Mouse (Mus musculus) G1E (cell line): ENCODE results near the gene Pla1a. TPM values are rescaled to one million over a fixed set of nuclear protein-coding genes. Genes with fewer than 3 reads are reported as not detected.
A peak's percentile ranks its signal among the peaks of the same experiment; 100 is the strongest.

Source experiments
- ATAC-seq: 2 replicates; pipeline ENCODE4 v1.8.0; 2016; ENCODE audit warnings: mild to moderate bottlenecking; ENCODE audit not compliant: insufficient number of reproducible peaks, poor library complexity, low FRiP score, severe bottlenecking; ENCODE audit errors: extremely low read depth
- DNase-seq: peaks from one replicate; pipeline ENCODE4 v3.0.0; 2012; ENCODE audit warnings: low spot score
- H3K27me3 ChIP-seq: 2 replicates; pipeline ENCODE4 v1.6.1; 2012; ENCODE audit warnings: mild to moderate bottlenecking, low read length, inconsistent platforms; ENCODE audit not compliant: insufficient read depth
- H3K36me3 ChIP-seq: replicated peaks from 2 replicates; pipeline ENCODE3; 2012; ENCODE audit warnings: mild to moderate bottlenecking, inconsistent platforms
- H3K4me1 ChIP-seq: 2 replicates; pipeline ENCODE4 v1.6.1; 2012; ENCODE audit warnings: low read depth, low read length, inconsistent platforms, mixed read lengths; ENCODE audit not compliant: insufficient read depth
- H3K4me3 ChIP-seq: 2 replicates; pipeline ENCODE4 v1.5.1; 2012; ENCODE audit warnings: low read depth, mild to moderate bottlenecking, inconsistent platforms, low read length, moderate library complexity, mixed read lengths
- H3K9me3 ChIP-seq: replicated peaks from 2 replicates; pipeline ENCODE4 v1.6.1; 2012; ENCODE audit warnings: inconsistent platforms
- CTCF ChIP-seq: IDR thresholded peaks from 2 replicates; pipeline ENCODE4 v1.5.1; 2012; ENCODE audit warnings: low read depth, low read length, inconsistent platforms, mixed read lengths
- GATA1 ChIP-seq: IDR thresholded peaks from 2 replicates; pipeline ENCODE4 v1.6.1; 2012; ENCODE audit warnings: borderline replicate concordance, low read length, inconsistent platforms, mixed read lengths
- GATA2 ChIP-seq: IDR thresholded peaks from 2 replicates; pipeline ENCODE4 v1.6.1; 2012; ENCODE audit warnings: low read depth, low read length, inconsistent platforms, borderline replicate concordance
- POLR2AphosphoS5 ChIP-seq: IDR thresholded peaks from 2 replicates; pipeline ENCODE4 v1.6.1; 2012; ENCODE audit warnings: low read depth, low read length, inconsistent platforms; ENCODE audit not compliant: insufficient replicate concordance
- TAL1 ChIP-seq: conservative IDR thresholded peaks from 2 replicates; pipeline ENCODE4 v1.6.1; 2012; ENCODE audit warnings: low read depth, low read length, inconsistent platforms, mixed read lengths
- polyA plus RNA-seq: library from polyadenylated mRNA; stranded (reverse); fragments of >175 nt; gene quantifications from 2 replicates; pipeline ENCODE4 v1.2.3, GENCODE M21; 2012
- total RNA-seq, 2 experiments: library from RNA; stranded (forward) in 1 of 2; stranded (reverse) in 1 of 2; fragments of 200-1000 nt in 1 of 2; fragments of >200 nt in 1 of 2; fragmentation: Nextera tagmentation in 1 of 2; gene quantifications; 2 replicates each; pipeline ENCODE4 v1.2.3; 2014 to 2017

Pla1a gene
- total and polyA plus RNA-seq, 3 experiments, result 0.16 to 1.7 TPM; not detected in 1

- DNase-seq, result no peak
- ATAC-seq, result 0 out of 2 replicates have a peak, but pooled peaks have one; percentile 17
- Histone ChIP-seq H3K9me3 (no peaks in the 10 kb centered on the region), H3K36me3 (peaks cover 44% of the 10 kb centered on the region), H3K27me3 (no peaks in the 10 kb centered on the region), H3K4me1 (peaks cover 65% of the 10 kb centered on the region), H3K4me3 (peak overlapping the region; percentile 95)
- TF ChIP-seq GATA2, result no peak
- no peak for TF ChIP-seq TAL1
- TF ChIP-seq GATA1, result no peak
- no peak for TF ChIP-seq POLR2AphosphoS5
- no peak for TF ChIP-seq CTCF
These were observed 84.7 kb downstream of the Pla1a start for GRCm38 (mm10) chr16:38348217-38348761.

GRCm38 (mm10) chr16:38347588-38347987 lies 85.4 kb downstream of the Pla1a start:
- H3K4me3 ChIP-seq, result peak overlapping the region; percentile 95
- H3K4me1 ChIP-seq, result peaks cover 62% of the 10 kb centered on the region
- TF ChIP-seq POLR2AphosphoS5, result no peak
- no peak for TF ChIP-seq TAL1
- no peak for TF ChIP-seq GATA2
- no peak for TF ChIP-seq CTCF
- TF ChIP-seq GATA1, result no peak
- DNase-seq, result no peak
- H3K27me3 ChIP-seq, result no peaks in the 10 kb centered on the region
- ATAC-seq, result no peak
- H3K36me3 ChIP-seq, result peaks cover 40% of the 10 kb centered on the region
- no peaks in the 10 kb centered on the region for H3K9me3 ChIP-seq

- H3K36me3 ChIP-seq, result peaks cover 33% of the 10 kb centered on the region
- peak within 1 kb of the TSS; percentile 95 for H3K4me3 ChIP-seq
- H3K27me3 ChIP-seq, result peaks cover 3% of the 10 kb centered on the region; the same call in 1 of the 2 replicates
- DNase-seq (peak; percentile 79), ATAC-seq (peak; percentile 83)
- peaks cover 62% of the 10 kb centered on the region for H3K4me1 ChIP-seq
- no peak for TF ChIP-seq GATA2
- H3K9me3 ChIP-seq, result no peaks in the 10 kb centered on the region
These were observed 86.2 kb downstream of the Pla1a start, which contains the start of the genes Cox17 and Gm21987 for GRCm38 (mm10) chr16:38346529-38347325. Gene Cox17 (plus strand): TSS chr16:38346991. Gene Gm21987 (plus strand): TSS chr16:38347040.

Other genes starting within 250 kb of the Pla1a start
- not detected in 2 replicates for gene Nr1i2, start 138.3 kb downstream of the Pla1a start, total RNA-seq (2014; fragmentation: Nextera tagmentation)
- not detected in 2 replicates for gene Nr1i2, start 138.3 kb downstream of the Pla1a start, total RNA-seq (2017)
- not detected in 2 replicates for gene Nr1i2, start 138.3 kb downstream of the Pla1a start, polyA plus RNA-seq
- gene Maats1, start 91.0 kb downstream of the Pla1a start, total RNA-seq (2014; fragmentation: Nextera tagmentation), result not detected in 2 replicates
- 0.11 TPM in 1 of 2 replicates, not detected in the other for gene Maats1, start 91.0 kb downstream of the Pla1a start, total RNA-seq (2017)
- not detected in 2 replicates for gene Maats1, start 91.0 kb downstream of the Pla1a start, polyA plus RNA-seq
- gene Cox17, start 86.2 kb downstream of the Pla1a start, total RNA-seq (2014; fragmentation: Nextera tagmentation), result 210 and 232 TPM in 2 replicates
- gene Cox17, start 86.2 kb downstream of the Pla1a start, total RNA-seq (2017), result 836 and 871 TPM in 2 replicates
- gene Cox17, start 86.2 kb downstream of the Pla1a start, polyA plus RNA-seq, result 163 and 234 TPM in 2 replicates
- gene Gm21987, start 86.1 kb downstream of the Pla1a start, total RNA-seq (2014; fragmentation: Nextera tagmentation), result 4.7 TPM in 1 of 2 replicates, not detected in the other
- gene Gm21987, start 86.1 kb downstream of the Pla1a start, total RNA-seq (2017), result not detected in 2 replicates
- 1,146 and 1,190 TPM in 2 replicates for gene Gm21987, start 86.1 kb downstream of the Pla1a start, polyA plus RNA-seq
- 22.7 and 25.7 TPM in 2 replicates for gene Popdc2, start 70.9 kb downstream of the Pla1a start, total RNA-seq (2014; fragmentation: Nextera tagmentation)
- 2.8 and 4.3 TPM in 2 replicates for gene Popdc2, start 70.9 kb downstream of the Pla1a start, total RNA-seq (2017)
- 5.0 and 5.4 TPM in 2 replicates for gene Popdc2, start 70.9 kb downstream of the Pla1a start, polyA plus RNA-seq
- gene Adprh, start 19.6 kb upstream of the Pla1a start, total RNA-seq (2014; fragmentation: Nextera tagmentation), result 56.4 and 60.6 TPM in 2 replicates
- gene Adprh, start 19.6 kb upstream of the Pla1a start, total RNA-seq (2017), result 26.4 and 28.4 TPM in 2 replicates
- gene Adprh, start 19.6 kb upstream of the Pla1a start, polyA plus RNA-seq, result 355 and 468 TPM in 2 replicates
- gene Cd80, start 22.4 kb upstream of the Pla1a start, total RNA-seq (2014; fragmentation: Nextera tagmentation), result 62.1 and 77.0 TPM in 2 replicates
- 4.9 and 5.3 TPM in 2 replicates for gene Cd80, start 22.4 kb upstream of the Pla1a start, total RNA-seq (2017)
- 2.2 and 3.0 TPM in 2 replicates for gene Cd80, start 22.4 kb upstream of the Pla1a start, polyA plus RNA-seq
- gene Timmdc1, start 89.5 kb upstream of the Pla1a start, total RNA-seq (2014; fragmentation: Nextera tagmentation), result 36.7 and 38.7 TPM in 2 replicates
- gene Timmdc1, start 89.5 kb upstream of the Pla1a start, total RNA-seq (2017), result 27.0 and 28.6 TPM in 2 replicates
- 25.9 and 28.3 TPM in 2 replicates for gene Timmdc1, start 89.5 kb upstream of the Pla1a start, polyA plus RNA-seq
- 74.7 and 79.0 TPM in 2 replicates for gene Poglut1, start 117.1 kb upstream of the Pla1a start, total RNA-seq (2014; fragmentation: Nextera tagmentation)
- gene Poglut1, start 117.1 kb upstream of the Pla1a start, total RNA-seq (2017), result 26.1 and 35.0 TPM in 2 replicates
- 8.8 and 10.0 TPM in 2 replicates for gene Poglut1, start 117.1 kb upstream of the Pla1a start, polyA plus RNA-seq
- 148 and 206 TPM in 2 replicates for gene Tmem39a, start 125.6 kb upstream of the Pla1a start, total RNA-seq (2014; fragmentation: Nextera tagmentation)
- gene Tmem39a, start 125.6 kb upstream of the Pla1a start, total RNA-seq (2017), result 53.5 and 62.1 TPM in 2 replicates
- gene Tmem39a, start 125.6 kb upstream of the Pla1a start, polyA plus RNA-seq, result 10.7 and 17.3 TPM in 2 replicates